Mouse (Mus musculus) embryonic facial prominence, embryonic 11.5 days (tissue): ENCODE data around the gene BC051019. TPM values are rescaled to one million over a fixed set of nuclear protein-coding genes. Genes with fewer than 3 reads are reported as not detected.

Experiments used
- ATAC-seq: fragments of 200-750 bp; cut with Nextera tagmentation; replicated peaks from 2 replicates; pipeline ENCODE4 v1.8.0; 2017; ENCODE audit warnings: low read depth; ENCODE audit not compliant: insufficient number of reproducible peaks, low FRiP score, low TSS enrichment
- DNase-seq: peaks from one replicate; pipeline ENCODE4 v3.0.0-alpha.2; 2015; ENCODE audit warnings: low spot score
- H3K27ac ChIP-seq: fragments of 300-500 bp; sonication (generic); replicated peaks from 2 replicates; pipeline ENCODE4 v1.5.1; 2014; ENCODE audit warnings: mild to moderate bottlenecking, low read depth, low read length, control low read depth
- H3K27me3 ChIP-seq: fragments of 300-500 bp; sonication (generic); 2 replicates; pipeline ENCODE4 v1.6.1; 2014; ENCODE audit warnings: mild to moderate bottlenecking, low read length, moderate library complexity, mixed read lengths; ENCODE audit not compliant: control insufficient read depth, insufficient read depth
- H3K36me3 ChIP-seq: fragments of 300-500 bp; sonication (generic); replicated peaks from 2 replicates; pipeline ENCODE4 v1.6.1; 2014; ENCODE audit warnings: low read depth, mild to moderate bottlenecking, low read length, moderate library complexity, mixed read lengths; ENCODE audit not compliant: control insufficient read depth, insufficient read depth
- H3K4me1 ChIP-seq: fragments of 300-500 bp; sonication (generic); 2 replicates; pipeline ENCODE4 v1.6.1; 2014; ENCODE audit warnings: low read length, mixed read lengths; ENCODE audit not compliant: control insufficient read depth, insufficient read depth
- H3K4me2 ChIP-seq: fragments of 300-500 bp; sonication (generic); 2 replicates; pipeline ENCODE4 v1.6.1; 2014; ENCODE audit warnings: low read depth, mild to moderate bottlenecking, control low read depth, low read length, moderate library complexity
- H3K4me3 ChIP-seq: fragments of 300-500 bp; sonication (generic); 2 replicates; pipeline ENCODE4 v1.5.1; 2014; ENCODE audit warnings: low read depth, low read length, control low read depth
- H3K9ac ChIP-seq: fragments of 300-500 bp; sonication (generic); replicated peaks from 2 replicates; pipeline ENCODE4 v1.6.1; 2014; ENCODE audit warnings: mild to moderate bottlenecking, control low read depth, low read length
- H3K9me3 ChIP-seq: fragments of 300-500 bp; sonication (generic); replicated peaks from 2 replicates; pipeline ENCODE4 v1.6.1; 2016; ENCODE audit warnings: mild to moderate bottlenecking, low read length, inconsistent platforms, mixed read lengths; ENCODE audit not compliant: control insufficient read depth
- whole genome bisulfite sequencing: fragments of 180-500 bp; shearing (Covaris S2); extraction: QIAGEN DNeasy Blood & Tissue Kit; methylation state at CpG from one replicate; pipeline ENCODE4 v1.1.7; 2014; 5-methylcytosine and 5-hydroxymethylcytosine counted together
- polyA plus RNA-seq: library from polyadenylated mRNA; unstranded; fragments of >200 nt; fragmentation: Nextera tagmentation; extraction: Ambion mirVana; gene quantifications from 2 replicates; pipeline ENCODE4 v1.2.1, GENCODE M21; 2014

BC051019 gene
- polyA plus RNA-seq, 1 experiment from 2014 or later, result not detected

GRCm38 (mm10) chr7:109666664-109667063 lies 57.0 kb downstream of the BC051019 start:
- ATAC-seq (no peak), DNase-seq (no peak)
- WGBS, result 80% methylated on average over 5 of the region's 5 CpGs
- Histone ChIP-seq H3K27me3 (no peaks in the 10 kb centered on the region), H3K4me2 (no peak overlapping the region), H3K9me3 (no peaks in the 10 kb centered on the region), H3K36me3 (no peaks in the 10 kb centered on the region), H3K4me1 (no peaks in the 10 kb centered on the region; the same call in 1 of the 2 replicates), H3K4me3 (no peak overlapping the region), H3K9ac (no peak overlapping the region), H3K27ac (no peak overlapping the region)

- H3K27me3 ChIP-seq, result no peaks in the 10 kb centered on the region
- H3K4me1 ChIP-seq, result no peaks in the 10 kb centered on the region
- H3K4me2 ChIP-seq, result no peak overlapping the region
- H3K4me3 ChIP-seq, result no peak overlapping the region
- no peak overlapping the region for H3K27ac ChIP-seq
- H3K9me3 ChIP-seq, result no peaks in the 10 kb centered on the region
- H3K9ac ChIP-seq, result no peak overlapping the region
- DNase-seq (no peak), ATAC-seq (no peak)
- whole genome bisulfite sequencing, result 73% methylated on average over 4 of the region's 4 CpGs
- no peaks in the 10 kb centered on the region for H3K36me3 ChIP-seq
Measured at GRCm38 (mm10) chr7:109662626-109663025, 61.0 kb downstream of the BC051019 start.

Other genes starting within 250 kb of the BC051019 start
- 0.43 and 0.64 TPM in 2 replicates for gene Trim66, start 215.7 kb downstream of the BC051019 start, polyA plus RNA-seq
- gene Rpl27a, start 204.7 kb downstream of the BC051019 start, polyA plus RNA-seq, result 134 and 137 TPM in 2 replicates
- gene St5, start 20.2 kb downstream of the BC051019 start, polyA plus RNA-seq, result 37.7 and 50.1 TPM in 2 replicates
- 24.1 and 25.1 TPM in 2 replicates for gene Akip1, start 20.2 kb downstream of the BC051019 start, polyA plus RNA-seq
- gene Ascl3, start 7.9 kb upstream of the BC051019 start, polyA plus RNA-seq, result not detected in 2 replicates
- gene Tmem9b, start 29.0 kb upstream of the BC051019 start, polyA plus RNA-seq, result 36.6 and 38.4 TPM in 2 replicates
- gene Nrip3, start 58.2 kb upstream of the BC051019 start, polyA plus RNA-seq, result 0.35 and 1.4 TPM in 2 replicates
- gene Scube2, start 141.8 kb upstream of the BC051019 start, polyA plus RNA-seq, result 0.28 and 0.50 TPM in 2 replicates
- gene Dennd5a, start 236.6 kb upstream of the BC051019 start, polyA plus RNA-seq, result 41.5 and 48.2 TPM in 2 replicates